Comparison of ENCODE assay signal across 8 mouse cellular contexts in the genomic region with DNA sequence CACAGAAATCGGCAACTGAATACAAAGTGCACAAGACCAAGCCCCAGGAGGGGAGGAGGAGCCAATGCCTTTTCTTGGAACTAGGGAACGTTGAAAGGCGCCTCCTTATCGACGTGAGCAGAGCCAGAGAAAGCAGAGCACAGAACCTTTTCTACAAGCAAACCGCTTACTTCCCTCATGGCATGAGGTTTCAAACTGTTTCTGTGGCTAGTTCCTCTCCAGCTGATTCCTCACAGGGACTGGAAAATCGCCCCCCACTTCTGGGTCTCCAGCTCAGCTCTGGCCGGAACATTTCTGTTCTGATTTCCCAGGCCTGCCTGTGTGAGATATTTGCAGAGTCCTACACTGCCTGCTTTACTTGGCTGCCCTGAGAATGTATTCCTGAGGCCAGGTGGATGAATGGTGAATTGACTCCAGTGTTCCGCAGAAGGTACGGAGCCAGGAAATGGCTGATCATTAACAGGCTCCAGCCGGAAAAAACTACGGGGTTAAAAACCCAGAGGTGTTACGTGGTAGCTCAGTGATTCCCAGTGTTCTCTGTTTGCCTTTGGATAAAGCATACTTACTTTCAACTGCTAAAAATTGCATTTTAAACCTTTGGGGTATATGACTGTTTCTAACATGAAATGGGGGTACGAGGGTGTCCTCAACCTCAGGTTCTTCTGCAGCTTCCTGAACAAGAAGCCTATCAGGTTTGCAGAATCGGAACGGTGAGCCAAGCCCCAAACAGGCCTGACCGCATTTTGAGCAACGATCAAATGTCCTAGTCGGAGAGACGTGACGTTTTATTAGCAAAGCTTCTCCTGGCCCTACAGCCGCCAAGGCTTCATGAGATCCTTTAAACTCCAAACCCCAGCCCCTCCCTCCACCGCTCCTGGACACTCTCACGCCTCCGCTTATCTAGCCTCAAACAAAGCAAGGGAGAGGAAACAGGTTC. TPM values are rescaled to one million over a fixed set of nuclear protein-coding genes. Genes with fewer than 3 reads are reported as not detected.
DNase-seq lines count a peak whose midpoint lies in the region; ATAC-seq and TF ChIP-seq lines count a peak whose summit lies in the region.

No protein-coding gene starts in this region.

- H3K4me3 ChIP-seq in MEL (ENCODE audit: control insufficient read depth in 1 of 2, insufficient read depth in 1 of 2, low read depth in 2 of 2, low read length in 2 of 2), result peak overlapping the region; percentile 40 to 47
- peak overlapping the region; percentile 16; the same call in 1 of the 2 replicates for H3K4me3 ChIP-seq in intestine, embryonic 14.5 days (ENCODE audit: low read depth, low read length)
- H3K4me3 ChIP-seq in liver, embryonic 12.5 days, result peak overlapping the region; percentile 52
- H3K4me3 ChIP-seq in midbrain, embryonic 13.5 days (replicated peaks), result no peak overlapping the region
- H3K4me3 ChIP-seq in hindbrain, postnatal 0 days (ENCODE audit: low read length), result no peak overlapping the region

- H3K4me2 ChIP-seq in intestine, embryonic 14.5 days (ENCODE audit: low read length), result peak overlapping the region; percentile 38
- peak overlapping the region; percentile 77 for H3K4me2 ChIP-seq in liver, embryonic 12.5 days
- no peak overlapping the region for H3K4me2 ChIP-seq in midbrain, embryonic 13.5 days (replicated peaks)
- H3K4me2 ChIP-seq in hindbrain, postnatal 0 days (ENCODE audit: low read depth, low read length), result no peak overlapping the region

- no peaks in the 10 kb centered on the region; the same call in 1 of the 2 replicates for H3K79me2 ChIP-seq in MEL (ENCODE audit: control insufficient read depth, insufficient read depth, low read length, poor library complexity)

- no peak; the same call in 1 of the 2 replicates for TF ChIP-seq RAD21 in MEL (IDR thresholded peaks at IDR 0.05; ENCODE audit: low read depth, low read length)

- ATAC-seq in intestine, embryonic 14.5 days (replicated peaks; ENCODE audit: low FRiP score, low TSS enrichment, low read depth), result peak; percentile 79
- ATAC-seq in liver, embryonic 12.5 days, result peak; percentile 84
- no peak for ATAC-seq in midbrain, embryonic 13.5 days
- ATAC-seq in hindbrain, postnatal 0 days, result no peak

- 30% methylated on average over 25 of the region's 25 CpGs for WGBS in intestine, embryonic 14.5 days
- 7% methylated on average over 25 of the region's 25 CpGs for WGBS in liver, embryonic 12.5 days (ENCODE audit: insufficient replicate concordance)
- WGBS in midbrain, embryonic 13.5 days, result 74% methylated on average over 25 of the region's 25 CpGs
- 61% methylated on average over 25 of the region's 25 CpGs for WGBS in hindbrain, postnatal 0 days

- no peaks in the 10 kb centered on the region for H3K9me3 ChIP-seq in MEL (replicated peaks; ENCODE audit: insufficient read depth, low read length)
- H3K9me3 ChIP-seq in intestine, embryonic 14.5 days (ENCODE audit: control insufficient read depth, low read length), result no peaks in the 10 kb centered on the region
- H3K9me3 ChIP-seq in liver, embryonic 12.5 days (replicated peaks), result no peaks in the 10 kb centered on the region
- H3K9me3 ChIP-seq in midbrain, embryonic 13.5 days, result no peaks in the 10 kb centered on the region
- H3K9me3 ChIP-seq in hindbrain, postnatal 0 days (ENCODE audit: low read length), result no peaks in the 10 kb centered on the region

- peaks cover 0 to 32% of the 10 kb centered on the region in 2 experiments for H3K4me1 ChIP-seq in MEL (ENCODE audit: control insufficient read depth in 1 of 2, insufficient read depth in 2 of 2, low read length in 2 of 2)
- peaks cover 20% of the 10 kb centered on the region for H3K4me1 ChIP-seq in intestine, embryonic 14.5 days (replicated peaks; ENCODE audit: control insufficient read depth, insufficient read depth, low read length)
- H3K4me1 ChIP-seq in liver, embryonic 12.5 days, result peaks cover 47% of the 10 kb centered on the region
- H3K4me1 ChIP-seq in midbrain, embryonic 13.5 days (replicated peaks), result no peaks in the 10 kb centered on the region
- no peaks in the 10 kb centered on the region for H3K4me1 ChIP-seq in hindbrain, postnatal 0 days (ENCODE audit: insufficient read depth, low read length)

- DNase-seq in adrenal gland, postnatal 14 days, result peak; percentile 41
- no peak for DNase-seq in adrenal gland, postnatal 25 days
- DNase-seq in MEL (ENCODE audit: low read depth, low spot score), result peak; percentile 95
- DNase-seq in intestine, embryonic 14.5 days (ENCODE audit: low spot score), result peak; percentile 71
- no peak for DNase-seq in ovary, adult 18-20 months (ENCODE audit: low spot score)
- DNase-seq in hindbrain, postnatal 0 days (ENCODE audit: low spot score), result no peak

- H3K36me3 ChIP-seq in MEL (ENCODE audit: control insufficient read depth in 1 of 2, insufficient read depth in 2 of 2, low read length in 2 of 2), result peaks cover 0 to 17% of the 10 kb centered on the region in 2 experiments; a peak in 2 of 4 replicates
- H3K36me3 ChIP-seq in intestine, embryonic 14.5 days (ENCODE audit: control insufficient read depth, insufficient read depth, low read length), result no peaks in the 10 kb centered on the region
- H3K36me3 ChIP-seq in liver, embryonic 12.5 days, result peaks cover 19% of the 10 kb centered on the region
- H3K36me3 ChIP-seq in midbrain, embryonic 13.5 days, result peaks cover 15% of the 10 kb centered on the region
- no peaks in the 10 kb centered on the region; the same call in 1 of the 2 replicates for H3K36me3 ChIP-seq in hindbrain, postnatal 0 days (ENCODE audit: insufficient read depth, low read length)

- TF ChIP-seq EP300 in MEL (IDR thresholded peaks at IDR 0.05; ENCODE audit: low read depth in 1 of 2, low read length in 2 of 2), result peak; percentile 89 to 98

- peak overlapping the region; percentile 66 for H3K9ac ChIP-seq in MEL (ENCODE audit: control insufficient read depth, low read depth, low read length, poor library complexity, severe bottlenecking)
- peak overlapping the region; percentile 18; the same call in 1 of the 2 replicates for H3K9ac ChIP-seq in intestine, embryonic 14.5 days (ENCODE audit: low read length)
- peak overlapping the region; percentile 68 for H3K9ac ChIP-seq in liver, embryonic 12.5 days
- H3K9ac ChIP-seq in midbrain, embryonic 13.5 days (replicated peaks), result no peak overlapping the region
- no peak overlapping the region for H3K9ac ChIP-seq in hindbrain, postnatal 0 days (replicated peaks; ENCODE audit: low read length)

- H3K27ac ChIP-seq in MEL (ENCODE audit: control insufficient read depth, low read depth, low read length), result peak overlapping the region; percentile 97
- peak overlapping the region; percentile 82 for H3K27ac ChIP-seq in intestine, embryonic 14.5 days (ENCODE audit: low read depth)
- H3K27ac ChIP-seq in liver, embryonic 12.5 days, result peak overlapping the region; percentile 89
- H3K27ac ChIP-seq in midbrain, embryonic 13.5 days, result no peak overlapping the region
- H3K27ac ChIP-seq in hindbrain, postnatal 0 days, result no peak overlapping the region

- peak in 1 of 2 experiments; percentile 65; a peak in 3 of 4 replicates for TF ChIP-seq POLR2A in MEL (IDR thresholded peaks at IDR 0.05; ENCODE audit: control insufficient read depth in 1 of 2, insufficient read depth in 1 of 2, low read depth in 1 of 2, low read length in 2 of 2, poor library complexity in 1 of 2)

- no peak for TF ChIP-seq CTCF in MEL (IDR thresholded peaks at IDR 0.05 in 2 of 3, conservative IDR thresholded peaks at IDR 0.05 in 1 of 3; ENCODE audit: control insufficient read depth in 1 of 3, insufficient read depth in 1 of 3, low read depth in 2 of 3, low read length in 3 of 3, poor library complexity in 1 of 3, severe bottlenecking in 1 of 3)
- TF ChIP-seq CTCF in hindbrain, postnatal 0 days (IDR thresholded peaks at IDR 0.05; ENCODE audit: low read depth), result no peak

- no peaks in the 10 kb centered on the region for H3K27me3 ChIP-seq in MEL (ENCODE audit: control insufficient read depth in 1 of 2, insufficient read depth in 2 of 2, low read length in 2 of 2)
- H3K27me3 ChIP-seq in intestine, embryonic 14.5 days (replicated peaks; ENCODE audit: control insufficient read depth, insufficient read depth, low read length), result no peaks in the 10 kb centered on the region
- H3K27me3 ChIP-seq in liver, embryonic 12.5 days (replicated peaks), result no peaks in the 10 kb centered on the region
- no peaks in the 10 kb centered on the region for H3K27me3 ChIP-seq in midbrain, embryonic 13.5 days
- no peaks in the 10 kb centered on the region for H3K27me3 ChIP-seq in hindbrain, postnatal 0 days (ENCODE audit: insufficient read depth, low read length)

TF ChIP-seq in MEL, 35 proteins besides CTCF, POLR2A, EP300 and RAD21 (continues in another document):
- TF ChIP-seq TBP (IDR thresholded peaks at IDR 0.05; ENCODE audit: low read depth, low read length) (peak; percentile 78), POLR2AphosphoS5 (IDR thresholded peaks at IDR 0.05; ENCODE audit: borderline replicate concordance, low read depth, low read length) (no peak; the same call in 1 of the 2 replicates), GATA1 (IDR thresholded peaks at IDR 0.05; ENCODE audit: low read depth, low read length) (peak; percentile 86), ELF1 (IDR thresholded peaks at IDR 0.05; ENCODE audit: low read depth, low read length) (no peak; the same call in 1 of the 2 replicates), CHD2 (IDR thresholded peaks at IDR 0.05; ENCODE audit: low read length) (no peak), MAX (IDR thresholded peaks at IDR 0.05; ENCODE audit: low read length) (peak; percentile 34; the same call in 1 of the 2 replicates), USF1 (IDR thresholded peaks at IDR 0.05; ENCODE audit: low read depth, low read length) (no peak), ZKSCAN1 (IDR thresholded peaks at IDR 0.05; ENCODE audit: low read depth, low read length) (no peak), SIN3A (IDR thresholded peaks at IDR 0.05; ENCODE audit: low read length) (peak; percentile 79), GABPA (IDR thresholded peaks at IDR 0.05; ENCODE audit: low read depth, low read length) (peak; percentile 22; the same call in 1 of the 2 replicates), ZMIZ1 (IDR thresholded peaks at IDR 0.05; ENCODE audit: low read depth, low read length) (peak; percentile 76; the same call in 1 of the 2 replicates), TAL1 (IDR thresholded peaks at IDR 0.05; ENCODE audit: low read length) (peak; percentile 90)

RNA-seq across cellular contexts. Expression of gene Mtmr12, which starts 10.7 kb away (rescaled TPM):
- 17.1 and 20.6 TPM in 2 replicates for total RNA-seq in adrenal gland, postnatal 14 days (2021)
- 15.7 and 23.0 TPM in 2 replicates for total RNA-seq in adrenal gland, postnatal 25 days (2021)
- total RNA-seq in MEL (2012; rRNA removed), result 14.3 and 18.0 TPM in 2 replicates
- 10 to 100 TPM in 1 of 2 experiments, not detected in 1; 38.2 TPM for polyA plus RNA-seq in MEL (2012; ENCODE audit: insufficient read depth in 1 of 2, insufficient read length in 2 of 2, low read depth in 1 of 2, low replicate concordance in 2 of 2, missing spikeins in 1 of 2)
- polyA plus RNA-seq in intestine, embryonic 14.5 days (2014; fragmentation: Nextera tagmentation; extraction: Ambion mirVana), result 21.2 and 23.9 TPM in 2 replicates
- polyA plus RNA-seq in liver, embryonic 12.5 days (2016; fragmentation: Nextera tagmentation; extraction: Ambion mirVana), result 11.9 and 12.3 TPM in 2 replicates
- 9.3 and 9.7 TPM in 2 replicates for polyA plus RNA-seq in midbrain, embryonic 13.5 days (2015; fragmentation: Nextera tagmentation; extraction: Ambion mirVana)
- 10.7 and 12.6 TPM in 2 replicates for total RNA-seq in hindbrain, postnatal 0 days (2014; rRNA removed)
- polyA plus RNA-seq in hindbrain, postnatal 0 days (2015; fragmentation: Nextera tagmentation; extraction: Ambion mirVana), result 5.5 and 5.7 TPM in 2 replicates

Comparison
In these comparisons a context has a peak if more than half of its experiments do, and no peak if none do; other contexts are left out.
1. DNase-seq: peak in adrenal gland, postnatal 14 days (single experiment), MEL (single experiment) and intestine, embryonic 14.5 days (single experiment); none in adrenal gland, postnatal 25 days (single experiment), ovary, adult 18-20 months (single experiment) and hindbrain, postnatal 0 days (single experiment).
2. H3K27ac ChIP-seq: peak in MEL (single experiment), intestine, embryonic 14.5 days (single experiment) and liver, embryonic 12.5 days (single experiment); none in midbrain, embryonic 13.5 days (single experiment) and hindbrain, postnatal 0 days (single experiment).
3. H3K4me3 ChIP-seq: peak in MEL (2 of 2), intestine, embryonic 14.5 days (single experiment) and liver, embryonic 12.5 days (single experiment); none in midbrain, embryonic 13.5 days (single experiment) and hindbrain, postnatal 0 days (single experiment).
4. H3K9ac ChIP-seq: peak in MEL (single experiment), intestine, embryonic 14.5 days (single experiment) and liver, embryonic 12.5 days (single experiment); none in midbrain, embryonic 13.5 days (single experiment) and hindbrain, postnatal 0 days (single experiment).
5. ATAC-seq: peak in intestine, embryonic 14.5 days (single experiment) and liver, embryonic 12.5 days (single experiment); none in midbrain, embryonic 13.5 days (single experiment) and hindbrain, postnatal 0 days (single experiment).
6. H3K4me2 ChIP-seq: peak in intestine, embryonic 14.5 days (single experiment) and liver, embryonic 12.5 days (single experiment); none in midbrain, embryonic 13.5 days (single experiment) and hindbrain, postnatal 0 days (single experiment).